In the genomic region with DNA sequence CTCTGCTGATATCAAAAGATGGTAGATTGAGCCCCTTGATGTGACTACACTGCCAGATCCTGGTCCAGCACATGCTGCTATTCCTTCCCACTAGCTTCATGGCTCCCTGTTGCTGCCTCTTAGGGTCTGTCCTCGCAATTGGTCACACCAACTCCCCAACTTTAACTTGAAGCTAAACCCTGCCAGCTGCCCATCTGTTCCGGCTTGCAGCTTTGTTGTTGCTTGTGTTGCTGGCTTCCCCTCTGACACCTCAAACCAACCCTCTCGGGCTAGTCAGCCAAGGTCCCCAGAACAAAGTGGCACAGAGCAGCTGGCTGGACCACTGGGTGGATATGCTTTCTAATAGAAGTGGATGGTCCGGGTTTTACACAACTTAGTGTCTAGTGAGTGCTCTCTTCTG, we compare ENCODE assay signal across 18 mouse cellular contexts.
"Had no signal": no experiment of that assay in that cellular context is flagged by ENCODE, and none has a peak within 500 bp of the region (broad histone marks: within the 10 kb centered on the region; RNA-seq: fewer than 3 reads in every experiment).

No protein-coding gene starts in this region.

- H3K27ac ChIP-seq: lung, embryonic 15.5 days; macrophage; midbrain, embryonic 12.5 days; neural tube, embryonic 12.5 days; stomach, embryonic 15.5 days; stomach, postnatal 0 days had no signal

- H3K9ac ChIP-seq: liver, postnatal 0 days; lung, embryonic 15.5 days; midbrain, embryonic 12.5 days; neural tube, embryonic 12.5 days; stomach, embryonic 15.5 days had no signal

- H3K4me1 ChIP-seq: megakaryocyte, embryonic 14.5 days; neural tube, embryonic 12.5 days; stomach, embryonic 15.5 days had no signal

- DNase-seq: liver, postnatal 0 days; lung, adult 2 months; lung, postnatal 14 days; lung, postnatal 36 days; midbrain, embryonic 14.5 days; right cerebral cortex, postnatal 14 days; thymus, adult 2 months; thymus, postnatal 25 days; thymus, postnatal 4 days had no signal

- ATAC-seq: liver, postnatal 0 days; lung, postnatal 0 days; midbrain, embryonic 16.5 days had no signal

- H3K9me3 ChIP-seq: lung, embryonic 15.5 days; megakaryocyte, embryonic 14.5 days; midbrain, embryonic 12.5 days; neural tube, embryonic 12.5 days; stomach, embryonic 15.5 days had no signal

- H3K4me3 ChIP-seq: lung, embryonic 15.5 days; megakaryocyte, embryonic 14.5 days; midbrain, embryonic 12.5 days; neural tube, embryonic 12.5 days; stomach, embryonic 15.5 days had no signal

- H3K36me3 ChIP-seq: lung, embryonic 15.5 days; midbrain, embryonic 12.5 days; stomach, embryonic 15.5 days had no signal

- H3K4me2 ChIP-seq: lung, embryonic 15.5 days; midbrain, embryonic 12.5 days; neural tube, embryonic 12.5 days; stomach, embryonic 15.5 days had no signal

- H3K27me3 ChIP-seq: lung, embryonic 15.5 days; megakaryocyte, embryonic 14.5 days; midbrain, embryonic 12.5 days; neural tube, embryonic 12.5 days; stomach, embryonic 15.5 days had no signal
